Mouse (Mus musculus) MEL-GATA-1-ER (cell line): ENCODE data around the gene Arpc1b.
"Not testable (repeated sequence)": the region's sequence is repeated elsewhere in the genome, so short reads cannot be mapped to it uniquely, and the experiment has no call there.

ENCODE experiments used
- DNase-seq: peaks from one replicate; pipeline ENCODE4 v3.0.0-alpha.2; 2012; ENCODE audit warnings: low read depth; ENCODE audit errors: extremely low read depth

The Arpc1b gene

GRCm38 (mm10) chr5:145114071-145114605, at the start of gene Arpc1b:
TSS of gene Arpc1b (plus strand) at chr5:145114215.
- no peak for DNase-seq

GRCm38 (mm10) chr5:145064765-145065340, 49.2 kb upstream of the Arpc1b start:
- no peak for DNase-seq

GRCm38 (mm10) chr5:145068863-145069262, 45.2 kb upstream of the Arpc1b start:
- DNase-seq: no peak

GRCm38 (mm10) chr5:145069707-145070106, 44.3 kb upstream of the Arpc1b start:
- peak; percentile 56 for DNase-seq

- DNase-seq: peak; percentile 51
Observed at GRCm38 (mm10) chr5:145071342-145071741, 42.7 kb upstream of the Arpc1b start.

GRCm38 (mm10) chr5:145075081-145075480, 38.9 kb upstream of the Arpc1b start:
- DNase-seq: no peak

GRCm38 (mm10) chr5:145081866-145082613, 32.0 kb upstream of the Arpc1b start:
- DNase-seq: no peak

- not testable (repeated sequence) for DNase-seq
Observed at GRCm38 (mm10) chr5:145083201-145083600, 30.8 kb upstream of the Arpc1b start.

- peak; percentile 83 for DNase-seq
Observed at GRCm38 (mm10) chr5:145083632-145084451, 30.2 kb upstream of the Arpc1b start, which contains the start of the genes Arpc1a and Kpna7. TSS of gene Arpc1a (plus strand) at chr5:145083830. TSS of gene Kpna7 (minus strand) at chr5:145084030.

GRCm38 (mm10) chr5:145084822-145085221, 29.2 kb upstream of the Arpc1b start:
- no peak for DNase-seq

GRCm38 (mm10) chr5:145088186-145088585, 25.8 kb upstream of the Arpc1b start:
- DNase-seq: no peak

GRCm38 (mm10) chr5:145089878-145090277, 24.1 kb upstream of the Arpc1b start:
- DNase-seq: peak; percentile 87

- DNase-seq: no peak
Observed at GRCm38 (mm10) chr5:145096195-145096594, 17.8 kb upstream of the Arpc1b start.

GRCm38 (mm10) chr5:145098340-145098821, 15.6 kb upstream of the Arpc1b start:
- peak; percentile 99 for DNase-seq

GRCm38 (mm10) chr5:145100960-145101359, 13.1 kb upstream of the Arpc1b start:
- DNase-seq: no peak

GRCm38 (mm10) chr5:145101451-145101850, 12.6 kb upstream of the Arpc1b start:
- DNase-seq: not testable (repeated sequence)

- DNase-seq: peak; percentile 81
Observed at GRCm38 (mm10) chr5:145102706-145103105, 11.3 kb upstream of the Arpc1b start.

- no peak for DNase-seq
Observed at GRCm38 (mm10) chr5:145104328-145104727, 9.7 kb upstream of the Arpc1b start.

GRCm38 (mm10) chr5:145105694-145106275, 8.2 kb upstream of the Arpc1b start:
- DNase-seq: no peak

GRCm38 (mm10) chr5:145110401-145110800, 3.6 kb upstream of the Arpc1b start:
- DNase-seq: no peak

- DNase-seq: no peak
Observed at GRCm38 (mm10) chr5:145112566-145112965, 1.4 kb upstream of the Arpc1b start.
